Mouse (Mus musculus) forebrain, embryonic 12.5 days (tissue): ENCODE measurements at regions not wholly inside any gene's neighbourhood (a gene's known extent, or its start where the extent isn't known, plus 50 kb on each side); places are given as distances from the start of the nearest gene placed in this dataset.
A peak's percentile ranks its signal among the peaks of the same experiment; 100 is the strongest.

ENCODE experiments used
- ATAC-seq: fragments of 200-750 bp; cut with Nextera tagmentation; 2 replicates; pipeline ENCODE4 v1.8.0; 2017; ENCODE audit warnings: moderate TSS enrichment; ENCODE audit not compliant: low FRiP score
- H3K27ac ChIP-seq: fragments of 300-500 bp; sonication (generic); 2 replicates; pipeline ENCODE4 v1.5.1; 2016; ENCODE audit warnings: mild to moderate bottlenecking
- H3K27me3 ChIP-seq: fragments of 300-500 bp; sonication (generic); 2 replicates; pipeline ENCODE4 v1.6.1; 2016; ENCODE audit warnings: mild to moderate bottlenecking
- H3K36me3 ChIP-seq: fragments of 300-500 bp; sonication (generic); replicated peaks from 2 replicates; pipeline ENCODE4 v1.6.1; 2016; ENCODE audit warnings: mild to moderate bottlenecking
- H3K4me1 ChIP-seq: fragments of 300-500 bp; sonication (generic); 2 replicates; pipeline ENCODE4 v1.6.1; 2016
- H3K4me2 ChIP-seq: fragments of 300-500 bp; sonication (generic); 2 replicates; pipeline ENCODE4 v1.6.1; 2016; ENCODE audit warnings: mild to moderate bottlenecking, moderate library complexity
- H3K4me3 ChIP-seq: fragments of 300-500 bp; sonication (generic); replicated peaks from 2 replicates; pipeline ENCODE4 v1.5.1; 2016; ENCODE audit warnings: mild to moderate bottlenecking
- H3K9ac ChIP-seq: fragments of 300-500 bp; sonication (generic); 2 replicates; pipeline ENCODE4 v1.6.1; 2016; ENCODE audit warnings: mild to moderate bottlenecking
- H3K9me3 ChIP-seq: fragments of 300-500 bp; sonication (generic); 2 replicates; pipeline ENCODE4 v1.6.1; 2016
- WGBS: fragments of 180-500 bp; shearing (Covaris S2); methylation state at CpG from one replicate; pipeline ENCODE4 v1.1.7; 2016; 5-methylcytosine and 5-hydroxymethylcytosine counted together

DNA sequence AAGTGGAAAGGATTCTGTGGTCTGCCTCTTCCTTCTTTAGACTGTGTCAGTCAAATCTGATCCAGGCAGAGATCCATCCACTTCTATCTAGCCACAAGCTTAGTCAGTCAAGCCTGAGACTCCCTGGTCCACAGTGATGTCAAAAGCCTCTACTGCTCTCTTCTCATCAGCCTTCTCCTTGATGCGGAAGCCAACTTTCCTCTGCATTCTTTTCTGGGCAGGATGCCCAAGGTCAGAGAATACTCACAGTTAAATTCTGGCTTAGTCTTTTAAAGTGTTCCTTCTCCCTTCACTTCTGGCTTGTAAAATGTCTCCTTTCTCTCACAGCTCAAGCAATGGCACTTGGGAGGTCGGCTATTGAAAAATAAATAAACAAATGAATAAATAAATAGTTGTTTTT lies 183.2 kb downstream of the Atp23 start:
- H3K27ac ChIP-seq, result no peak overlapping the region
- WGBS, result 88% methylated on average over 2 of the region's 2 CpGs
- H3K9me3 ChIP-seq, result no peaks in the 10 kb centered on the region
- H3K4me3 ChIP-seq, result no peak overlapping the region
- no peak overlapping the region for H3K9ac ChIP-seq
- no peak overlapping the region for H3K4me2 ChIP-seq
- H3K36me3 ChIP-seq, result no peaks in the 10 kb centered on the region
- no peak for ATAC-seq
- no peaks in the 10 kb centered on the region for H3K4me1 ChIP-seq
- H3K27me3 ChIP-seq, result no peaks in the 10 kb centered on the region

DNA sequence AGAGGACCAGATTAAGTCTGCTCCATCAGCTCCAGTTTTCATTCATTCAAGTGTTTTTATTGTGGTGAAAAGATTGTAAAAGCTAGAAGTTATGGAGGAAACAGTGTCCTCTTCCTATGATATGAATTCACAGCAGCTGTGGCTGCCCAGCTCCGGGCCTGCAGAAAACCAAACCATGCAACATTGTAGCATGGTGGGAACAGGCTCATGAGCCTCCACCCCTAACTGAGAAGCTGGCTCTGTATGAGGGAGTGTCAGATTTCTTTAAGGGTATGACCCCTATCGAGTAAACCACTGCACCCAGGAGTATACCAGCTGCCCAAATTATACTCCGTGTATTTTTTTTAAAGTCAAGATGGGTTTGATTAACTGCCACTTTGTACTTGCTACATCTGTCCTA lies 189.4 kb downstream of the Atp23 start:
- Histone ChIP-seq H3K4me1 (peaks cover 7% of the 10 kb centered on the region), H3K36me3 (no peaks in the 10 kb centered on the region), H3K9me3 (no peaks in the 10 kb centered on the region), H3K4me3 (no peak overlapping the region), H3K27me3 (no peaks in the 10 kb centered on the region), H3K9ac (no peak overlapping the region), H3K4me2 (no peak overlapping the region), H3K27ac (no peak overlapping the region)
- no peak for ATAC-seq
- WGBS, result 69% methylated on average over 3 of the region's 3 CpGs

DNA sequence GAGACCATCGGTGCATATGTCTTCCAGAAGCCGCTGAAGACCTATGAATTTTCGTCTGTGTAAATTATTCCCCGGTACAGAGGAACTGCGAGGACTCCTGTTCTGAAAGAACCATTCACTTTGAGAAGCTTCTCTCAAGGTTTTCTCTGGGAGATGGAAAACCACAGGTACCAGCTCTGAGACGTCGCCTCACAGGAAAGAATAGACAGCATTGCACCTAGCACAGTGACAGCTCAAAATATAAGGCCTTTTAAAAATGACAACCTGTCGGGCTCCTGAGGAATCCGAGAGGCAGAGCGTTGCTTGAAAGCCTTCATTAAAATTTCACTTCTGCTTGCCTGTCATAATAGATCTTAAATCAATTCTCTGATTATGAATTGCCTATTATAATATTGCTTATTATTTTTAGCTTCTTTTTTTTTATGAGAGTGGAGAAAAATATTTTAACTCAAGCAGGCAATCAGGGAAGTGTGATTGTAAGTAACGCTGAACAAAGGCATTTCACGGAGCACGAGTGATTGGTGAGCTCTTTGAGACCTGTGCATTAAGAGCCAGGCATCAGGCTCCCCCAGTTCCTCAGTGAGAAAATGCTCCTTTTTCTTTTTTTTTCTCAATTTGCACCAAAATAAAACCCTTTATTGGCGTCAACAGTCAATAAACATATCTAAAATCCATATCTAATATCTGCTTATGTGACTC lies 191.8 kb downstream of the Atp23 start:
- WGBS, result 79% methylated on average over 14 of the region's 14 CpGs
- no peak overlapping the region for H3K4me3 ChIP-seq
- H3K36me3 ChIP-seq, result no peaks in the 10 kb centered on the region
- no peaks in the 10 kb centered on the region for H3K27me3 ChIP-seq
- no peaks in the 10 kb centered on the region for H3K9me3 ChIP-seq
- no peak overlapping the region for H3K4me2 ChIP-seq
- peaks cover 7% of the 10 kb centered on the region for H3K4me1 ChIP-seq
- H3K27ac ChIP-seq, result no peak overlapping the region
- no peak for ATAC-seq
- no peak overlapping the region for H3K9ac ChIP-seq

DNA sequence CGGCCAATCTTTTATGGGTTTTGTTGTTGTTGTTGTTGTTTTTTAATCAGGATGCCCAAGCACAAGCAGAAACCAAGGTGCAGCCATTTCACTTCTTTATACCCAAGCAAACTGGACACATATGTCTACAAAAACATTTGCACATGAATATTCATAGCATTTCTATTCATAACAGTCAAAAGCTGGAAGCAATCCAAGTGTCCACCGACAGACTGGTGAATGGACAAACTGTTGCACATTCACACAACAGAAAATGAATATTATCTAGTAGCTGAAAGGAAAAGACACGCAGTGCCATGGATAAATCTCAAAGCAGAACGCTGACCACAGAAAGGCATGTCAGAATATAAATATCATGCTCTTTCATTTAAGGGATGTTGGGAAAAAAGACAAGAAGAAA lies 192.4 kb downstream of the Atp23 start:
- 45% methylated on average over 4 of the region's 4 CpGs for WGBS
- ATAC-seq, result no peak

DNA sequence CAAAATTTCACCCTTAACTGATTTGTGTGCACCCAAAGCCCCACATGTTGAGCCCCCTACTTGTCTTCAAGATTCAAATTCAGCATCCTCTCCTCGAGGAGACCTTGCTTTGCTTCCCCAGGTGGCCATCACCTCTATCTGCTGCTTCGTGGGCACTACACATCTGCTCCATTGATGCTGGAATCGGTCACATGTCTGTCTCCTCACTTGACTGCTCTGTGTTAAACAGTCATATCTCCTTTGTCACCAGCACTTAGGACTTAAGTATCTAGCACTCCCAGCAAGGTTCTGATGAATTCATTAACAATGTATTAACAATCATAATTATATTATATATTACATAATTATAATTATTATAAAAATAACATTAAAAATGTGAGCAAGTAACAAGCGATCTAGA lies 192.9 kb downstream of the Atp23 start:
- no peak overlapping the region for H3K4me2 ChIP-seq
- no peaks in the 10 kb centered on the region for H3K27me3 ChIP-seq
- no peak for ATAC-seq
- no peak overlapping the region for H3K27ac ChIP-seq
- H3K9ac ChIP-seq, result no peak overlapping the region
- H3K9me3 ChIP-seq, result no peaks in the 10 kb centered on the region
- 69% methylated on average over 4 of the region's 4 CpGs for WGBS
- peaks cover 7% of the 10 kb centered on the region for H3K4me1 ChIP-seq
- no peaks in the 10 kb centered on the region for H3K36me3 ChIP-seq
- H3K4me3 ChIP-seq, result no peak overlapping the region

More for the DNA sequence above, 192.4 kb downstream of the Atp23 start:
- no peaks in the 10 kb centered on the region for H3K27me3 ChIP-seq
- no peak overlapping the region for H3K4me3 ChIP-seq
- H3K9ac ChIP-seq, result no peak overlapping the region
- peaks cover 7% of the 10 kb centered on the region for H3K4me1 ChIP-seq
- H3K9me3 ChIP-seq, result no peaks in the 10 kb centered on the region
- H3K4me2 ChIP-seq, result no peak overlapping the region
- H3K27ac ChIP-seq, result peak overlapping the region; percentile 13; the same call in 1 of the 2 replicates
- H3K36me3 ChIP-seq, result no peaks in the 10 kb centered on the region

DNA sequence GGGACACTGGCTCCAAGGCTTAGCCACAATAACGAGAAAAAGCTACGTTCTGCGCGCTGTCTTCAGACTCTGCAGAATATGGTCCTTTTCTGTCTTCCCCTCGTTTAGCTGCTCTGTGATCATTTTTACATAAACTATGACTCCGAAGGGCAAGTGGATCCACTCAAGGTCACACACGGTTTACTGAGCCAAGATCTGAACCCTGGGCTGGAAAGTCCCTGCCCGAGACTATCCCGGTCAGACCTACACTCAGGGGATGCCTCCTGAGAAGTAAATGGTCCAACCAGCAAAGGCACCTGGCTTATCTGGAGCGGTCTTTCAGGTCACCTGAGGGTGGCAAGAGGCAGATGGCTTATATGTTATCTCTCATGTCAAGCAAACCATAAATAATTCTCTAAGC lies 204.1 kb downstream of the Atp23 start:
- Histone ChIP-seq H3K4me2 (no peak overlapping the region), H3K36me3 (no peaks in the 10 kb centered on the region), H3K4me1 (0 out of 2 replicates have a peak, but pooled peaks cover 2% of the 10 kb centered on the region), H3K9me3 (no peaks in the 10 kb centered on the region), H3K27me3 (no peaks in the 10 kb centered on the region; the same call in 1 of the 2 replicates), H3K9ac (no peak overlapping the region), H3K27ac (no peak overlapping the region), H3K4me3 (no peak overlapping the region)
- no peak for ATAC-seq
- WGBS, result 91% methylated on average over 10 of the region's 10 CpGs

DNA sequence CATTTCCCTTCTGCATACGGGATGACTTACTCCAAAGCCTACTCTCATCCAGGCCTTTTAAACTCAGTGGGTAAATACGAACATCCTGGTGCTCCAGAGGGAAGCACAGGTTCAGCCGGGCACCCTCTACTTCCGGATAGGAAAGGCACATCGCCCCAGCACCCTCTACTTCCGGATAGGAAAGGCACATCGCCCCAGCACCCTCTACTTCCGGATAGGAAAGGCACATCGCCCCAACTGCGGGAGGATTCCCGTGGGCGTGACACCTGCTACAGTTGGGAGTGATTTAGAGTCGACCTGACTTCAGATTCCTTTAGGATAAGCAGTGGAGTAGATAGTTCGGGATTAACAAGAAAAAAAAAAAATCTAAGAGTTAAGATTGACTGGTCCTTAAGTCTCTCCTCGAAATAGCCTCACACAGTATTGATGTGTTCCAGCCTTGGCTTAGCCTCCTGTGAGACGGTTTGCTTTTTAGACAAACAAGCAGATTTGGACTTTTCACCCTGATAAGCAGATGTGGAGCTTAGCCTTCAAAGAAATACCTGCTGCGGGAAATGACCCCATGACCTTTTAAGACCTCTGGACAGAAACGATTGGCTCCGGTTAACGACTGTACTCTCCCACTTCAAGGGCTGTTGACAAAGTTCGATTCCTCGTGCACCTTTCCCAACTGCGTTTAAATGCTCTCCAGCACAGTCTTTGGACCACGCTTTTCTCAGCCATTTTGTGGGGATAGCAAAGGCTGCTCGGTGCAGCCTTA lies 210.1 kb downstream of the Atp23 start:
- H3K4me3 ChIP-seq, result no peak overlapping the region
- H3K27me3 ChIP-seq, result no peaks in the 10 kb centered on the region; the same call in 1 of the 2 replicates
- WGBS, result 56% methylated on average over 25 of the region's 25 CpGs
- ATAC-seq, result no peak
- H3K4me1 ChIP-seq, result no peaks in the 10 kb centered on the region
- no peaks in the 10 kb centered on the region for H3K36me3 ChIP-seq
- no peak overlapping the region for H3K9ac ChIP-seq
- no peak overlapping the region for H3K27ac ChIP-seq
- no peaks in the 10 kb centered on the region for H3K9me3 ChIP-seq
- H3K4me2 ChIP-seq, result no peak overlapping the region

DNA sequence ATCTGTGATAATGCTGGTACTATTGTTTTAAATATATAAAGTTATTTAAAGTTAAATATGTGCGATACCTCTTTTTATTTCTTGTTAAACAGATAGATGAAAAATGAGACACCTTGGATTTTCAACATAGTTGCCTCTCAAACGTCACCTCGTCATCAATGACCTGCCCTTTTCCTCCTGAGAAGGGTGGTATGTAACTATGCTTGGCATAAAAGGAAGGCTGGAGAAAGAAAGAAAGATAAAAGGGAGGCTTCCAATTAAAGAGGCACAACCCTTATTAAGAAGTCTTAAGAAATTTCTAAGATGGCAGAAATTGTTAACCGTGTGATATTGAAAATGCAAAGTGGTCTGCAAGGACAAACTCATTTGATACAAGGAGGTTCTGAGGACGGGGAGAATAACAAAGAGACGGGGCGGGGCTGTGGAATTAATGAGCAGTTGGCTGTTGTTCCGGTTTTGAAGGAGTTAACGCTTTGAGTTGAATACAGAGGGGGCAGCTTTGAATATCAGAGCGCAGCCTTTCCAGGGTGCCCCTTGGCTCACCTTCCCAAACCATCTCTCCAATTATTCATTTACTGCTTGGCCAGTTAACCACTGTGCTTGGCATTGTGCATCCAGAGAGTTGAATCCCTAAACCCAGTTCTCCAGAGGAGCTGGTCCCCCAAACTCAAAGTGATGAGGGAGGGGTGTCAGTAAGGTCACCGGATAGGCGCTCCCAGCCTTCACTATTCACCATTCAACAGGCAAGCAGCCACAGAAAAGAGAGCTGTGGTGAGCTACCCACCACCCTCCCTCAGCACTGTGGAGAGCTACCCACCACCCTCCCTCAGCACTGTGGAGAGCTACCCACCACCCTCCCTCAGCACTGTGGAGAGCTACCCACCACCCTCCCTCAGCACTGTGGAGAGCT lies 220.6 kb downstream of the Atp23 start:
- H3K36me3 ChIP-seq, result no peaks in the 10 kb centered on the region
- peak overlapping the region; percentile 39 for H3K4me2 ChIP-seq
- H3K9ac ChIP-seq, result no peak overlapping the region
- peaks cover 14% of the 10 kb centered on the region for H3K4me1 ChIP-seq
- no peak overlapping the region for H3K4me3 ChIP-seq
- no peak overlapping the region for H3K27ac ChIP-seq
- H3K27me3 ChIP-seq, result no peaks in the 10 kb centered on the region
- peak; percentile 92 for ATAC-seq
- H3K9me3 ChIP-seq, result peaks cover 4% of the 10 kb centered on the region
- WGBS, result 5% methylated on average over 12 of the region's 12 CpGs

DNA sequence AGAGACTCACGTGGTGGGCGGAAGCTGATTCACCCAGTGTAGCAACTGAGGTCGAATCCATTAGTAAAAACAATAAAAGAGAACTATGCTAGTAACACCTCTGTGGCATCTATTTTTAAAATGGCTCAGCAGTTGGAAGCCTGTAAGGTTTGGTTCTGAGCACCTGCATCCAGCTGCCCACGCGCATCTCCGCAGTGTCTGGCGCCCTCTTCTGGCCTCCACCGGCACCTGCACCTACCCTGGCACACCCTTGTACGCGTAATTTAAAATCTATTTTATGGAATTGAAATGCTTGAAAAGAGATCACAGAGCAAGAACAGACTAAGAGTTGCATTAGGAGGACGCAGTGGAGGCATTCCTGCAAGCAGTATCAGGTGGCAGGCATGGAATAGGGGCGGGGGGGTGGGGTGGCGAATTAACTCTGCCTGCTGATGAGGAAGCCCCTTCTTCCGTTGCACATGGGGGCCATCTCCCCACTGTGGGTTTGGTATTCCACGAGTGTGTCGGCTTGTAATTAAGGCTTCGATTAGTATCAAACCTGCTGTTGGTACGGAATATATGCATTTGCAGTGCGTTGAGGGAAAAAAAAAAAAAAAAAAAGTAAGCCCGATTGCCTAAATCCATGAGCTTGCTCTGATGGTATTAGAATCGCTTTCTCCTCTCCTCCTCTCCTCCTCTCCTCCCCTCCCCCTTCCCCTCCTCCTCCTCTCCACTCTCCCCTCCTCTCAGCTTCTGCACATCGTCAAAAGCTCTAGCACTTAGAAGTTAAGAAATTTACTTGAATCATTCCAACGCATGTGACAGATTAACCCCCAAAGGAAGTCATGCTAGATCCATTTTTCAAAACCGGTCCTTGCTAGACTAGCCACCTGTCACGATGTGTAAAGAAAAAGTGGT lies 221.7 kb downstream of the Atp23 start:
- H3K4me2 ChIP-seq, result peak overlapping the region; percentile 45
- H3K36me3 ChIP-seq, result no peaks in the 10 kb centered on the region
- ATAC-seq, result peak; percentile 58; the same call in 1 of the 2 replicates
- H3K4me3 ChIP-seq, result peak overlapping the region; percentile 21
- no peaks in the 10 kb centered on the region for H3K27me3 ChIP-seq
- no peak overlapping the region for H3K9ac ChIP-seq
- peaks cover 4% of the 10 kb centered on the region for H3K9me3 ChIP-seq
- 23% methylated on average over 24 of the region's 25 CpGs for WGBS
- H3K4me1 ChIP-seq, result peaks cover 14% of the 10 kb centered on the region
- no peak overlapping the region for H3K27ac ChIP-seq

DNA sequence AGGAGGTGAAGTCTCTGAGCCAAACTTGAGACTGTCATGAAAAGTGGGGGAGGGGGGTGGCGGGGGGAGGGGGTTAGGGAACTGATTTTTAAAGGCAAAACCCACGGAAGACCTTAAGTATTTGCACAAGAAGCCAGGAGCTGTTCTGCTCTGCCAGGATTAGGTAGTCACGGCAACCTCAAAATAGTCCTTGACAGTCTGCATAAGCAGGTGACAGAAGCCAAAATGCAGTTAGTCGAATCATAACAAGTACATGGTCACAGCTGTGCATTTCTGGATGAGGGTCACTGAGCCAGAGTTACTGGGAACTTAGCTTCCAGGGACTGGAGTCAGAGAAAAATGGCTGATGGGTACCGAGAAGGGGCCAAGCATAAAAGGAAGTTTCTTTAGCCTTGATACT lies 227.7 kb downstream of the Atp23 start:
- no peak overlapping the region for H3K9ac ChIP-seq
- H3K4me3 ChIP-seq, result no peak overlapping the region
- H3K4me2 ChIP-seq, result no peak overlapping the region
- peaks cover 4% of the 10 kb centered on the region for H3K9me3 ChIP-seq
- H3K27ac ChIP-seq, result no peak overlapping the region
- ATAC-seq, result no peak
- no peaks in the 10 kb centered on the region for H3K36me3 ChIP-seq
- 56% methylated on average over 5 of the region's 5 CpGs for WGBS
- H3K4me1 ChIP-seq, result peaks cover 5% of the 10 kb centered on the region; the same call in 1 of the 2 replicates
- H3K27me3 ChIP-seq, result no peaks in the 10 kb centered on the region

DNA sequence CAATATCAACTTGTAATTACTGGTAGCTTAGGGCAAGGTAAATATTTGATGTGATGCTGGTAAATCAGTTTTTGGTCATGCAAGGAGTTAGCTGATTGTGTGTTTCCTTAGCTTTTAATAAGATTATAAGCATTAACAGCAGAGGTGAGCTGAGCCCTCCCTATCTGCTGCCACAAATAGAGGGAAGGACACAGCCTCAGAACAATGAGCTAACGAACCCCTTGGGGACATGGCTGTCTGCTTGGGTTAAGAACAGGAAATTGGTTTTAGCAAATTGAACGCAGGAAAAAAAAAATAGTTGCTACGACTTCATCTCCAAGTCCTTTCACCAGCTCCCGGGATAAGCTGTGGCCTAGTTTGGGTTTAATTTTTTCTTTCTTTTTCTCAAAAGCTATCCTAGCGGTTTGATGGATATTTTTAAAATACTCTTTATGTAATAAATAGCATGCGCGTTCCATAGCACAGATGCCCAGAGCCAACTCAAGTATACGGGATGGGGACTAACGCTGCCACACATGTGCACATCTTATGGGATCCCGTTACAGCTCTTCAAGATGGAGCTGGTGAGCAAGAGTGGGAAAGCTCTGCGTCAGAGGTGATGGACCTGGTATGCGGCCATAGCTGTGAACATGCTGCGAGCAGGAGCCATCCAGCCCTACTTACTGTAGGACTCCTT lies 236.6 kb downstream of the Atp23 start:
- Histone ChIP-seq H3K36me3 (no peaks in the 10 kb centered on the region), H3K4me1 (no peaks in the 10 kb centered on the region), H3K4me2 (no peak overlapping the region), H3K27ac (no peak overlapping the region), H3K9me3 (peaks cover 5% of the 10 kb centered on the region; the same call in 1 of the 2 replicates), H3K4me3 (no peak overlapping the region), H3K27me3 (no peaks in the 10 kb centered on the region), H3K9ac (no peak overlapping the region)
- WGBS, result 75% methylated on average over 13 of the region's 13 CpGs
- ATAC-seq, result no peak
